Mouse (Mus musculus) spleen, adult 2 months (tissue): ENCODE results near the gene Esr1. TPM values are rescaled to one million over a fixed set of nuclear protein-coding genes. Genes with fewer than 3 reads are reported as not detected.

ENCODE experiments used
- DNase-seq, 2 experiments: peaks; one replicate each; pipeline versions ENCODE4 v3.0.0 to v3.0.0-alpha.2; 2012 to 2021; ENCODE audit warnings: low spot score in 2 of 2, low read depth in 1 of 2
- H3K27ac ChIP-seq: fragments of 200-500 bp; 2 replicates; pipeline ENCODE4 v1.5.1; 2012; ENCODE audit warnings: low read length, inconsistent platforms; ENCODE audit not compliant: insufficient read depth
- H3K27me3 ChIP-seq: fragments of 200-500 bp; 2 replicates; pipeline ENCODE4 v1.6.1; 2012; ENCODE audit warnings: mild to moderate bottlenecking, moderate library complexity, low read length, inconsistent platforms; ENCODE audit not compliant: control insufficient read depth, insufficient read depth
- H3K36me3 ChIP-seq: fragments of 200-500 bp; 2 replicates; pipeline ENCODE4 v1.6.1; 2012; ENCODE audit warnings: mild to moderate bottlenecking, low read length, inconsistent platforms; ENCODE audit not compliant: control insufficient read depth, insufficient read depth
- H3K4me1 ChIP-seq: fragments of 200-500 bp; 2 replicates; pipeline ENCODE4 v1.6.1; 2011; ENCODE audit warnings: inconsistent platforms; ENCODE audit not compliant: control insufficient read depth, insufficient read depth, insufficient read length
- H3K4me3 ChIP-seq: fragments of 200-500 bp; 2 replicates; pipeline ENCODE4 v1.5.1; 2011; ENCODE audit warnings: mild to moderate bottlenecking, inconsistent platforms; ENCODE audit not compliant: insufficient read depth, insufficient read length; ENCODE audit errors: extremely low read depth
- CTCF ChIP-seq: fragments of 200-500 bp; IDR thresholded peaks from 2 replicates; pipeline ENCODE4 v1.5.1; 2011; ENCODE audit warnings: mild to moderate bottlenecking, inconsistent platforms; ENCODE audit not compliant: insufficient read depth, insufficient read length, insufficient replicate concordance; ENCODE audit errors: extremely low read depth
- POLR2A ChIP-seq: fragments of 200-500 bp; IDR thresholded peaks from 2 replicates; pipeline ENCODE4 v1.6.1; 2011; ENCODE audit warnings: low read depth, low read length, inconsistent platforms
- WGBS: fragments of 180-500 bp; shearing (Covaris S2); methylation state at CpG from one replicate; pipeline ENCODE4 v1.1.7; 2018; 5-methylcytosine and 5-hydroxymethylcytosine counted together
- polyA plus RNA-seq: library from polyadenylated mRNA; depleted of rRNA; stranded (reverse); fragments of >200 nt; gene quantifications from 2 replicates; pipeline ENCODE4 v1.2.3, GENCODE M21; 2012

Gene Esr1
- polyA plus RNA-seq, 1 experiment: 1.9 TPM

- Histone ChIP-seq H3K27ac (no peak overlapping the region), H3K27me3 (no peaks in the 10 kb centered on the region), H3K36me3 (no peaks in the 10 kb centered on the region), H3K4me1 (no peaks in the 10 kb centered on the region; the same call in 1 of the 2 replicates), H3K4me3 (no peak overlapping the region)
- no peak for DNase-seq
- 33% methylated on average over 2 of the region's 2 CpGs for WGBS
- no peak for TF ChIP-seq POLR2A
- TF ChIP-seq CTCF: no peak
These were observed 297.9 kb downstream of the Esr1 start for GRCm38 (mm10) chr10:4909271-4909670.

GRCm38 (mm10) chr10:4910451-4910850, 299.1 kb downstream of the Esr1 start:
- no peak for DNase-seq
- no peak overlapping the region for H3K4me3 ChIP-seq
- H3K4me1 ChIP-seq: no peaks in the 10 kb centered on the region; the same call in 1 of the 2 replicates
- no peak overlapping the region for H3K27ac ChIP-seq
- H3K27me3 ChIP-seq: no peaks in the 10 kb centered on the region
- 27% methylated on average over 4 of the region's 4 CpGs for WGBS
- TF ChIP-seq CTCF: no peak
- no peak for TF ChIP-seq POLR2A
- no peaks in the 10 kb centered on the region for H3K36me3 ChIP-seq

GRCm38 (mm10) chr10:4919046-4919445, 307.7 kb downstream of the Esr1 start:
- WGBS: 90% methylated on average over 4 of the region's 4 CpGs
- no peak overlapping the region for H3K4me3 ChIP-seq
- H3K27me3 ChIP-seq: no peaks in the 10 kb centered on the region
- H3K4me1 ChIP-seq: no peaks in the 10 kb centered on the region
- TF ChIP-seq CTCF: no peak
- no peak overlapping the region for H3K27ac ChIP-seq
- H3K36me3 ChIP-seq: no peaks in the 10 kb centered on the region
- no peak for DNase-seq

GRCm38 (mm10) chr10:4923616-4924015, 312.2 kb downstream of the Esr1 start:
- H3K4me3 ChIP-seq: no peak overlapping the region
- DNase-seq: no peak
- no peaks in the 10 kb centered on the region for H3K36me3 ChIP-seq
- WGBS: 76% methylated on average over 2 of the region's 2 CpGs
- H3K27ac ChIP-seq: no peak overlapping the region
- no peaks in the 10 kb centered on the region for H3K27me3 ChIP-seq
- no peaks in the 10 kb centered on the region for H3K4me1 ChIP-seq
- no peak for TF ChIP-seq POLR2A
- no peak for TF ChIP-seq CTCF

GRCm38 (mm10) chr10:4924391-4924790, 313.0 kb downstream of the Esr1 start:
- no peak for DNase-seq
- TF ChIP-seq POLR2A (no peak), CTCF (no peak)
- no peak overlapping the region for H3K4me3 ChIP-seq
- no peaks in the 10 kb centered on the region for H3K27me3 ChIP-seq
- no peaks in the 10 kb centered on the region for H3K4me1 ChIP-seq
- no peak overlapping the region for H3K27ac ChIP-seq
- H3K36me3 ChIP-seq: no peaks in the 10 kb centered on the region
- 91% methylated on average over 2 of the region's 2 CpGs for WGBS

GRCm38 (mm10) chr10:4943148-4943547, 331.8 kb downstream of the Esr1 start:
- H3K36me3 ChIP-seq: no peaks in the 10 kb centered on the region
- 92% methylated on average over 5 of the region's 5 CpGs for WGBS
- H3K4me1 ChIP-seq: no peaks in the 10 kb centered on the region
- DNase-seq: no peak
- no peak overlapping the region for H3K4me3 ChIP-seq
- no peak overlapping the region for H3K27ac ChIP-seq
- TF ChIP-seq CTCF (no peak), POLR2A (no peak)
- no peaks in the 10 kb centered on the region for H3K27me3 ChIP-seq

GRCm38 (mm10) chr10:4944725-4945124, 333.3 kb downstream of the Esr1 start:
- no peak for TF ChIP-seq POLR2A
- TF ChIP-seq CTCF: no peak
- Histone ChIP-seq H3K27ac (no peak overlapping the region), H3K4me1 (no peaks in the 10 kb centered on the region), H3K27me3 (no peaks in the 10 kb centered on the region), H3K36me3 (no peaks in the 10 kb centered on the region), H3K4me3 (no peak overlapping the region)
- no peak for DNase-seq
- 89% methylated on average over 2 of the region's 2 CpGs for WGBS
